Mouse (Mus musculus) natural killer cell, adult 2 months (primary cell): ENCODE results near the gene Parg.
"Not testable (repeated sequence)": the region's sequence is repeated elsewhere in the genome, so short reads cannot be mapped to it uniquely, and the experiment has no call there.

Experiments
- DNase-seq, 2 experiments: peaks; one replicate each; pipeline ENCODE4 v3.0.0; 2022; ENCODE audit warnings: low spot score in 2 of 2

Parg gene

DNA sequence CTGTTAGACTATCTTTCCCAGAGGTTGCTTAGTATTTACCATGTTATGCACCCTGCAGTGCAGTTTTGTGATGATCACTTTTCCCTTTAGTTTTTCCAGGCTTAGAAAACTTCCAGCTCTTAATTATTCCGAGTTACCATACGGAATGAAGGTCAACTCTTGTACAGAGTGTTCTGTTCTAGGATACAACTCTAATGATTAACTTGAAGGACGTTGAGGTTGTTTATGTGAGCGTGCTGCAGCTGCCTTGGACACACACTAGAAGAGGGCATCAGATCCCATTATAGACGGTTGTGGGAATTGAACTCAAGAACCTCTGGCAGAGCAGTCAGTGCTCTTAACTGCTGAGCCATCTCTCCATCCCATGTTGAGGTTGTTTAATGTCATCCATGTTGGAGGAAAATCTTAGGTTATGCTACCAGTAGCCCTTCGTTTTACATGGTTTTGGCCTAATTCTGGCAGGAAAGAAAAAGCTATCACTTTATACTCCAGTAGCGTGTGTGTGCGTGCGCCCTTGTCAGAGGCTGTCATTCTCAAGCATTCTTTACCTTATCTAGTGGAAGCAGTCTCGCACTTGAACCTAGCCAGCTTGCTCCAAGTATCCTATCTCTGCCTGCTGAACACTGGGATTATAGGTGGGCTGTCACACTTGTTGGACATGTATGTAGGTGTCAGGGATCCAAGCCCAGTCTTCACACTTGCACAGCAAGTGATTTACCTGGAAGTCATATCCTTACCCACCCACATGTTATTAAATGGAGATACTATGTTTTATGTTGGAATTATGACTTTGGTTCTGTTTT, 22.2 kb upstream of the Parg start:
- DNase-seq: no peak

GRCm38 (mm10) chr14:32180861-32181260, 20.9 kb upstream of the Parg start:
- DNase-seq: no peak

DNA sequence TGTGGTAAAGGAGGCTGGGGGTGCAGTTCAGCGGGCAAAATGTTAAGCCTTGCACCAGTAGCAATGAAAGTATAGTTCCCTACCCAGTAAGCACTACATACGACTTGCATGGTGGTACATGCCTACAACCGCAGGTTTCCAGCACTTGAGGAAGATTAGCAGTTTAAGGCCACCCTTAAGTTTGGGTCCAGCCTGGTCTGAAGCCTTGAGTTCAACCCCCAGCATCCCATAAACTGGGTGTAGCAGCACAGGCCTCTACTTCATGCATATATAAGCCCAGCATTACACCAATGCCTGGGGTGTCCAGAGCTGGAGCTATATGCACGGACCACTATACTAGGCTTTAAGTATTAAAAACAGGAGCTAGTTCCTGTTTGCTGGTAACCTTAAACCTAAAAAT, 17.9 kb upstream of the Parg start:
- DNase-seq: no peak

- no peak for DNase-seq
These were observed 10.9 kb upstream of the Parg start for GRCm38 (mm10) chr14:32190627-32191391.

- DNase-seq: no peak
These were observed 9.8 kb upstream of the Parg start for GRCm38 (mm10) chr14:32191926-32192325.

GRCm38 (mm10) chr14:32192437-32192836, 9.3 kb upstream of the Parg start:
- peak; percentile 20 to 33 for DNase-seq

- DNase-seq: not testable (repeated sequence)
These were observed 8.2 kb upstream of the Parg start for GRCm38 (mm10) chr14:32193557-32193956.

DNA sequence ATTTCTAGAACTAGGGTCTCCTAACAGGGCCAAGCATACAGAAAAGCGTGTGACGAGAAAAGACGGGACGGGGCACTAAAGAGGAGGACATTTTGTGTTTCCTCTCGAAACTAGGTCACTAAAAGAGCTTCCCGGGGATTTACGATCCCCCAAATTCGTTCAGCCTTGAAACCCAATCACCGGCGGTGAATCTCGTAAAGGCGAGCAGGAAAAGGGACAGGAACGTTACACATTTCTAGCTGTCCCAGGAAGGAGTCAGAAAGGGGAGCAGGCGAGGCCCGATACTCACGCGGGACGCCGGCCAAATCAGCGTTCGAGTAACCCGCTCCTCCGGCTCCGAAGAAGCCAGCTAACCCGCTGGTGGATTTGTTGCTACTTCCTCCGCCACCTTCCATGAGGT, 395 bp upstream of the Parg start:
- DNase-seq: no peak

DNA sequence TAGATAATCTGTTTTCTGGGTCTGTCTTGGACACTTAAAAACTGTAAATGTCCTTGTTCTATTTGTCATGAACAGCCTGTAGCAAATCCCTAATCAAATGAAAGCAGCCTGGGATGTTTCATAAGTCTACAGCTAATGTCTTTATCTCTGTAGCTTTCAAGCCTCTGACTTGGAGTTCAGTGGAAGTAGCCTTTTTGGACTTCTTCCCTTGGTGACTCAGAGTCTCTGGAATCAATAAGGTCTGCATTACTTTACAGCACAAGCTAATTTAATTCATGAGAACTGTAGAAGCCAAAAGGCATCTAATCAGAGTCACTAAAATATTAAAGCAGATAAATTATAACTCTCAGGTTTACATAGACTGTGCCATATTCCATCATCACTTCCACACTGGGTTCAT, 24.9 kb downstream of the Parg start:
- DNase-seq: no peak

DNA sequence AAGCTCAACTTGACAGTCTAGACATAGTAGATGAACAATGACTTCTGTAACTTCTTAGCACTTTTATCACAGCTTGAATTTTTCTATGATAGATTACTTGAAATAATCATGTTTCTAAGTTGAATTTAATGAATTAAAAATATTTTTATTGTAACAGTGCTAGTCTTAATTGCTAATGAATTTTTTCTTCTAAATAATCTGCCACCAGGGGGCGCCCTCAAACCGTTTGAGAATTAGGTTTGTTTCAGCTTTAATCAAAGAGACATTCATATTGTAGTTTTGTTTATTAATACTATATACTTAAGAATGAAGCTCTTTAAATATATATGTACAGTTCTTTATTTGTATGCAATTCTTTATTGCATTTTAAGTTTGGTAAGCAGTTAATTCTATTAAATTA, 27.2 kb downstream of the Parg start:
- DNase-seq: peak; percentile 11 to 36

GRCm38 (mm10) chr14:32242401-32242800, 40.7 kb downstream of the Parg start:
- no peak for DNase-seq

- DNase-seq: no peak
These were observed 44.3 kb downstream of the Parg start for GRCm38 (mm10) chr14:32246019-32246418.

DNA sequence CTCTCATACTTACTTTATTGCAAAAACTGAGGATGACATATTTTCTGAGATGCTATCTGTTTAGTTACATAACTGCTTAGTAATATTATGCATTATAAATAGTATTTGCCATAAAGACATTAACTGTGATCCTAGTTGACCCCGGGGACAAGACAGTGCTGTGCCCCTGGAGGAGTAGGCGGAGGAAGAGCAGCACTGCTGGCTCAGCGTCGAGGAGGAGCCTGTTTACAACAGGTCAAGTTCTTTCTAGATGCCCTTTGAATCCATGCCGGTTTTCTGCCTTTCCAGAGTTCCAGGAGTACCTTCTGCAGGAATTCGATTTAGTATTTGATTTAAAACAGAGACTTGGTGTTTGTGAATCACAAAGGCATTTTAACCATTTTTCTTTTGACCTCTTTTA, 47.9 kb downstream of the Parg start:
- DNase-seq: no peak

- no peak for DNase-seq
These were observed 59.1 kb downstream of the Parg start for GRCm38 (mm10) chr14:32260830-32261229.

DNA sequence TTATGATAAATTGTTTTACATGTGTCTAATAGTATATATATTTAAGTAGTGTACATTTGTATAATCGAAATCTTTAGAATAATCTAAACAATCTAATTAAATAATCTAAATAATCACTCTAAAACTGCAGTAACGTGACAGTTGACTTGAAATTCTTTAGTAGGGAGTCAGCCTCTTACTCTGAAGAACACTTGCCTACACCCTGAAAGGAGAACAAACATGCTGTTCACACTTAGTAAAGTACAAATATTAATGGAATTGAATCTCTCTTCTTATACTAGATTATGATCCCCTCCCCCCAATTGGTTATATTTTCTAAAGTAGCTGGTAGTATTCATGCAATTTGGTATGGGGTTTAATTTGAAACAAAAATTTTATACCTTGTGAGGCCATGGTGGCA, 60.0 kb downstream of the Parg start:
- no peak for DNase-seq

DNA sequence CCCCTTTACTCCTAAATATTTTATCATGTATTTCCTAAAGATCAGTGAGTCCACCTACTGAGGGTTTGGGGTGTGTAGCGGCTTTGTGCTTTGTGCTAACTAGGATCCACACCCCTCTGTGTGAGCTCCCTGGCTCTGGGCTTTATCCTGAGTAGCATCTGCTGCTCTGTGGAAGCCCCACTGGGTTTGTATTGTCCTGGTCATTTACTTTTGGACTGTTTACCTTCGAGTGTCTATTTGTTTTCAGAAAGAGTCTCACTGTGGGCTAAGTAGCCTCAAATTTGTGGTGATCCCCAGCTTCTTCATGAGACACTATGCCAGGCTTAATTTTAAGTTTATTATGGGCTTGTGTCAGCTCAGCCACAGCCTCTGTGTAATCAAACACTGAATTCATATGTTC, 67.2 kb downstream of the Parg start:
- no peak for DNase-seq

GRCm38 (mm10) chr14:32269589-32269988, 67.8 kb downstream of the Parg start:
- DNase-seq: no peak

GRCm38 (mm10) chr14:32301622-32302021, 99.9 kb downstream of the Parg start:
- no peak for DNase-seq

GRCm38 (mm10) chr14:32302423-32302822, 100.7 kb downstream of the Parg start:
- no peak for DNase-seq

- no peak for DNase-seq
These were observed 103.2 kb downstream of the Parg start for GRCm38 (mm10) chr14:32304921-32305320.

DNA sequence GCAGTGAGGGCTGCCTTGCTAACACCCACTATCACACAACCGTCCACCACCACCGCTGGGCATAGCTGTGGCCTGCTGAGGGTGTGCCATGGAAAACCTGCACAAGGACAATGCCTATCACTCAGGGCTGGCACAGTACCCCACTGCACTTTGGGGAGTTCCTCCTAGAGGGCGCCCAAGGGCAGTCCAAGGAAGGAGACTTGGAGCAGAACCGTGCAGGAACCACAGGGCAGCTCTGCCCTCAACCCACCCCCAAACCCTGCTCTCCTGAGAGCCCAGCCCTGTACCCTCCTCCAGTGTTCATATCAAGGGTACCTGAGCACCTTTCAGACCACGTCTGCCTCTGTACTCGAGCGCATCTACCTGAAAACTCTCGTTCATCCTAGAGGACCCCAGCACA, 108.1 kb downstream of the Parg start:
- DNase-seq: no peak

DNA sequence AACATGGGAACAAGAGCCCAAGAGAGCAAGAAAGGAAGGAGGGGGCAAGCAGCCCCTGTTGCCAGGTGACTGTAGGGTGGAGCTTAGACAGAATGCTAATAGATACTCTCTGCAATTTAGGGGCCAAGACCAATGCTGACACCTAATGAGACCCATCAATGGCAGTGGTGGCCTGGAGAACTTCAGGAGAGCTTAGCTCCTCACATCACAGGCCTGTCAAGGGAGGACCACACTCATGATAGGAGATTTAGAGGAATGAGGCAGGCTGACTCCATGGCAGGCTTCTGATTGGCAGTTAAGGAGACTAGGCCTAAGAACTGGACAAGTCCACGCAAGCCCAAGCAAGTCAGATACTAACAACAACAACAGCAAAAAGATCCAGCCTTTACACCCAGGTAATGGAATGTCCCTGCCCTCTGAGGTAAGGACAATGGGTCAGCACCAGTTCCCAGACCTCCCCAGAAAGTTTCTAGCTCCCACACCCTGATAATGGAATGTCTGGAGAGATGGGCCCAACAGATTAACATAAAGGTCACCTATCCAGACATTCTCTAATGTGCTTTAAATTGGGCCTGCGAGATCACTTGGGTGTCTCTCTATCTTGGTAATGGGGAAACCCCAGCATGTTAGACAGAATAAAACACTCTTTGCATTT, 109.8 kb downstream of the Parg start:
- no peak for DNase-seq

DNA sequence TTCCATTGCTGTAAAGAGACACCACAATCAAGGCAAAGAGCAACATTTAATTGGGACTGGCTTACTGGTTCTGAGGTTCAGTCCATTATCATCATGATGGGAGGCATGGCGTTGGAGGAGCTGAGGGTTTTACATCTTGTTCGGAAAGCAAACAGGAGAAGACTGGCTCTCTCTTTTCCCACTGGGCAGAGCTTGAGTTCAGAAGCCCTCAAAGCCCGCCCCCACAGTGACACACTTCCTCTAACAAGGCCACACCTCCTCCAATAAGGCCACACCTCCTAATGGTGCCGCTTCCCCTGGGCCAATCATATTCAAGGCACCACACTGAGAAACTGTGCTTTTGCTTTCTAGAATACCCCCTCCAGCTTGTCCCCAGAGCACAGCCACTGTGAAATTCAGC, 116.1 kb downstream of the Parg start:
- DNase-seq: no peak
